Mouse (Mus musculus): ENCODE measurements around the gene Gna14.

DNA sequence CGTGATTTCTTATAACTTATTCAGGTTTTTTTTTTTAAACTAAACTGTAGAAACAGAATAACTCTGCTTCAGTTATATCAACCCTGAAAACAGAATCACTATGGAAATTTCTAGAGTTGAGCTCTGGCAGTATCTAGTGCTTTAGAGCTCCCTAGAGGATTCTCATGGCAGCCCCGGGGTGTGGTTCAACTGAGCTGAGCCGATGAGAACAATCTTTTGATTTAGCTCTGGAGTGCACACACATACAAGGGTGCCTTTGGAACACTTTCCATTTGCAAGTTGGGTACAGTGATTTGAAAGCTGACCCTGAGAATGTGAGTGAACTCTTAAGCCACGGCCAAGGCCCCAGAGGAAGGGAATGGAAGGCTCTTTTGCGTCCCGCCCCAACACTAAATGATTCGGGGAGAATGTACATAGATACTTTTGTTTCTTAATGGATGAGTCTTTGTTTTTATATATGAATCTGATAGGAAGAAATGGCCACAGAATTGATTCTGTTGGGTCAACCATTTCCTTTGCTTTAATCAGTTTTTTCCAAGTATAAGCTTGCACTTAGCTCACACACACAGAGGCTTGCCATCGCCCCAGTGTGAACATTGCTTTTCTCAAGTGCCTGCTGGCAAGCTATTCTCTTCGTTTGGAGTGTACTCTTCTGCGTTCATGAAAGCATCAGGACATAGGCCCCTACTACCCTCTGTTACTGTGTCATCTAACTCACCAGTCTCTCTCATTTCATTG, 75.0 kb downstream of the Gna14 start:
- TF ChIP-seq POLR2A (IDR thresholded peaks at IDR 0.05; ENCODE audit: borderline replicate concordance, insufficient read depth, low read length), result no peak
- no peak for TF ChIP-seq CTCF (IDR thresholded peaks at IDR 0.05; ENCODE audit: borderline replicate concordance, insufficient read depth, low read depth, low read length)

Measured in cerebellum, adult 2 months (tissue).